Mouse (Mus musculus) neural tube, embryonic 15.5 days (tissue): Measurements from ENCODE around the gene Gmppa. TPM values are rescaled to one million over a fixed set of nuclear protein-coding genes. Genes with fewer than 3 reads are reported as not detected.

Experiments
- ATAC-seq: fragments of 200-750 bp; cut with Nextera tagmentation; 2 replicates; pipeline ENCODE4 v1.8.0; 2017; ENCODE audit warnings: mild to moderate bottlenecking, moderate TSS enrichment, moderate library complexity; ENCODE audit not compliant: low FRiP score
- H3K27ac ChIP-seq: fragments of 300-500 bp; sonication (generic); replicated peaks from 2 replicates; pipeline ENCODE4 v1.5.1; 2015; ENCODE audit warnings: mild to moderate bottlenecking, inconsistent platforms
- H3K27me3 ChIP-seq: fragments of 300-500 bp; sonication (generic); replicated peaks from 2 replicates; pipeline ENCODE4 v1.6.1; 2015; ENCODE audit warnings: inconsistent platforms
- H3K36me3 ChIP-seq: fragments of 300-500 bp; sonication (generic); 2 replicates; pipeline ENCODE4 v1.6.1; 2015; ENCODE audit warnings: inconsistent platforms
- H3K4me1 ChIP-seq: fragments of 300-500 bp; sonication (generic); 2 replicates; pipeline ENCODE4 v1.6.1; 2015; ENCODE audit warnings: inconsistent platforms
- H3K4me2 ChIP-seq: fragments of 300-500 bp; sonication (generic); 2 replicates; pipeline ENCODE4 v1.6.1; 2015; ENCODE audit warnings: inconsistent platforms, mild to moderate bottlenecking, moderate library complexity
- H3K4me3 ChIP-seq: fragments of 300-500 bp; sonication (generic); replicated peaks from 2 replicates; pipeline ENCODE4 v1.5.1; 2015; ENCODE audit warnings: mild to moderate bottlenecking, inconsistent platforms
- H3K9ac ChIP-seq: fragments of 300-500 bp; sonication (generic); replicated peaks from 2 replicates; pipeline ENCODE4 v1.6.1; 2015; ENCODE audit warnings: mild to moderate bottlenecking, inconsistent platforms
- H3K9me3 ChIP-seq: fragments of 300-500 bp; sonication (generic); replicated peaks from 2 replicates; pipeline ENCODE4 v1.6.1; 2016; ENCODE audit warnings: inconsistent platforms
- WGBS: fragments of 180-500 bp; shearing (Covaris S2); methylation state at CpG from one replicate; pipeline ENCODE4 v1.1.7; 2015; ENCODE audit warnings: mixed read lengths; 5-methylcytosine and 5-hydroxymethylcytosine counted together
- polyA plus RNA-seq: library from polyadenylated mRNA; unstranded; fragments of >200 nt; fragmentation: Nextera tagmentation; extraction: Ambion mirVana; gene quantifications from 2 replicates; pipeline ENCODE4 v1.2.1, GENCODE M21; 2015

The Gmppa gene
- polyA plus RNA-seq, 1 experiment from 2014 or later, result 78.3 TPM

- 87% methylated on average over 34 of the region's 34 CpGs for WGBS
- no peak overlapping the region for H3K9ac ChIP-seq
- no peak overlapping the region for H3K4me3 ChIP-seq
- no peak overlapping the region for H3K4me2 ChIP-seq
- peaks cover 25% of the 10 kb centered on the region for H3K4me1 ChIP-seq
- no peaks in the 10 kb centered on the region for H3K9me3 ChIP-seq
- H3K36me3 ChIP-seq, result peaks cover 20% of the 10 kb centered on the region
- peaks cover 35% of the 10 kb centered on the region for H3K27me3 ChIP-seq
- no peak overlapping the region for H3K27ac ChIP-seq
- no peak for ATAC-seq
These were observed 55.2 kb downstream of the Gmppa start for GRCm38 (mm10) chr1:75490785-75491551.

GRCm38 (mm10) chr1:75492579-75493170 is 56.9 kb downstream of the Gmppa start:
- H3K4me3 ChIP-seq, result no peak overlapping the region
- no peak overlapping the region for H3K4me2 ChIP-seq
- peaks cover 22% of the 10 kb centered on the region for H3K27me3 ChIP-seq
- H3K4me1 ChIP-seq, result peaks cover 8% of the 10 kb centered on the region
- no peaks in the 10 kb centered on the region for H3K9me3 ChIP-seq
- WGBS, result 44% methylated on average over 24 of the region's 24 CpGs
- peaks cover 30% of the 10 kb centered on the region for H3K36me3 ChIP-seq
- no peak overlapping the region for H3K27ac ChIP-seq
- no peak overlapping the region for H3K9ac ChIP-seq
- ATAC-seq, result no peak

Other genes with a start within 250 kb of the Gmppa start
- 24.9 and 25.1 TPM in 2 replicates for gene Ankzf1, start 243.8 kb upstream of the Gmppa start, polyA plus RNA-seq
- gene Atg9a, start 243.7 kb upstream of the Gmppa start, polyA plus RNA-seq, result 59.2 and 63.6 TPM in 2 replicates
- 16.2 and 17.5 TPM in 2 replicates for gene Glb1l, start 225.1 kb upstream of the Gmppa start, polyA plus RNA-seq
- gene Stk16, start 225.1 kb upstream of the Gmppa start, polyA plus RNA-seq, result 158 and 159 TPM in 2 replicates
- 44.6 and 81.9 TPM in 2 replicates for gene Tuba4a, start 216.1 kb upstream of the Gmppa start, polyA plus RNA-seq
- 0.29 TPM in 1 of 2 replicates, not detected in the other for gene A630095N17Rik, start 203.8 kb upstream of the Gmppa start, polyA plus RNA-seq
- gene Dnajb2, start 199.5 kb upstream of the Gmppa start, polyA plus RNA-seq, result 72.1 and 90.7 TPM in 2 replicates
- gene Ptprn, start 171.4 kb upstream of the Gmppa start, polyA plus RNA-seq, result 25.6 and 32.4 TPM in 2 replicates
- gene Resp18, start 157.5 kb upstream of the Gmppa start, polyA plus RNA-seq, result 241 and 302 TPM in 2 replicates
- 145 and 154 TPM in 2 replicates for gene Dnpep, start 117.9 kb upstream of the Gmppa start, polyA plus RNA-seq
- 10.9 and 16.0 TPM in 2 replicates for gene Des, start 75.6 kb upstream of the Gmppa start, polyA plus RNA-seq
- gene Speg, start 60.6 kb upstream of the Gmppa start, polyA plus RNA-seq, result 20.1 and 21.7 TPM in 2 replicates
- 22.9 and 31.6 TPM in 2 replicates for gene Asic4, start 14.5 kb downstream of the Gmppa start, polyA plus RNA-seq
- 48.3 and 51.7 TPM in 2 replicates for gene Chpf, start 43.4 kb downstream of the Gmppa start, polyA plus RNA-seq
- 40.2 and 50.7 TPM in 2 replicates for gene Tmem198, start 43.6 kb downstream of the Gmppa start, polyA plus RNA-seq
- 33.1 and 37.6 TPM in 2 replicates for gene Obsl1, start 70.5 kb downstream of the Gmppa start, polyA plus RNA-seq
- gene Inha, start 71.1 kb downstream of the Gmppa start, polyA plus RNA-seq, result 18.1 and 23.5 TPM in 2 replicates
- gene Stk11ip, start 85.6 kb downstream of the Gmppa start, polyA plus RNA-seq, result 20.0 and 21.2 TPM in 2 replicates
- 62.7 and 75.1 TPM in 2 replicates for gene Slc4a3, start 110.3 kb downstream of the Gmppa start, polyA plus RNA-seq